Mouse (Mus musculus): ENCODE data around the gene Zmiz1. TPM values are rescaled to one million over a fixed set of nuclear protein-coding genes. Genes with fewer than 3 reads are reported as not detected.

The Zmiz1 gene
- polyA plus RNA-seq, 1 experiment from 2014 or later: 4.3 TPM

DNA sequence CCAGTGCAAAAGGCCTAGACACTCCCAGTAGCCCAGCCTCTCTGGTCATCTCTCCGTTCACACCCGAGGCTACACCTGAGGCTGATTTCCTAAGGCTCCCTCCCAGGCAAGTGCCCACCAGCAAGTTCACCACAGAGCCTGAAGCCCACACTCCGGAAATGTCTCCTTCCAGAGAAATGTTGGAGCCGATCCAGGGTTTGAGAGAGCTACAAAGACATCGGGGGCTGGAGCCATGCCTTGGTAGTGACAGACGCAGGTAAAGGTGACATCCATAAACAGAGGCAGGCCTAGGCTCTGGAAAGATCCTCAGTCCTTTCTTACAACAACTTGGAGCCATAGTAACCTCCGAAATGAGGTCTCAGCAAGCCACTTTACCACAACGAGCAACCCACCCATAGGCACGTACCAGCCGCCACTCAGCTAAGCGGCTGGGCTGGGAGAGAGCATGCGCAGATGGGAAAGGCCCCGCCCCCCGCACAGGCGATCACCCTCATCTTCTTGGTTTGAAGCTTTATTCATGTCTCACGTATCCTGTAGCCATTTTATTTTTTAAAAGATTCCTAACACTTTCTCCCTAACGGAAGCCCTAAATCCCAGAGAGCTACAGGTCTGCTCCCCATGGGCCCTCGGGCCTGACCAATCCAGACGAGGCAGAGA is 206.5 kb downstream of the Zmiz1 start:
- ATAC-seq (no peak), DNase-seq (no peak)
- Histone ChIP-seq H3K27me3 (ENCODE audit: insufficient read depth, low read length) (no peaks in the 10 kb centered on the region), H3K27ac (ENCODE audit: low read depth) (no peak overlapping the region), H3K4me2 (ENCODE audit: low read depth, low read length) (no peak overlapping the region), H3K9ac (replicated peaks) (no peak overlapping the region), H3K4me3 (ENCODE audit: low read depth, low read length) (no peak overlapping the region), H3K4me1 (ENCODE audit: insufficient read depth) (peaks cover 4% of the 10 kb centered on the region; the same call in 1 of the 2 replicates), H3K9me3 (ENCODE audit: low read length) (no peaks in the 10 kb centered on the region), H3K36me3 (replicated peaks; ENCODE audit: insufficient read depth, low read length) (peaks cover 44% of the 10 kb centered on the region)
- TF ChIP-seq EP300 (IDR thresholded peaks at IDR 0.05; ENCODE audit: low read depth) (no peak), CTCF (IDR thresholded peaks at IDR 0.05; ENCODE audit: low read depth) (no peak)
- 85% methylated on average over 19 of the region's 19 CpGs for WGBS (ENCODE audit: insufficient replicate concordance)

DNA sequence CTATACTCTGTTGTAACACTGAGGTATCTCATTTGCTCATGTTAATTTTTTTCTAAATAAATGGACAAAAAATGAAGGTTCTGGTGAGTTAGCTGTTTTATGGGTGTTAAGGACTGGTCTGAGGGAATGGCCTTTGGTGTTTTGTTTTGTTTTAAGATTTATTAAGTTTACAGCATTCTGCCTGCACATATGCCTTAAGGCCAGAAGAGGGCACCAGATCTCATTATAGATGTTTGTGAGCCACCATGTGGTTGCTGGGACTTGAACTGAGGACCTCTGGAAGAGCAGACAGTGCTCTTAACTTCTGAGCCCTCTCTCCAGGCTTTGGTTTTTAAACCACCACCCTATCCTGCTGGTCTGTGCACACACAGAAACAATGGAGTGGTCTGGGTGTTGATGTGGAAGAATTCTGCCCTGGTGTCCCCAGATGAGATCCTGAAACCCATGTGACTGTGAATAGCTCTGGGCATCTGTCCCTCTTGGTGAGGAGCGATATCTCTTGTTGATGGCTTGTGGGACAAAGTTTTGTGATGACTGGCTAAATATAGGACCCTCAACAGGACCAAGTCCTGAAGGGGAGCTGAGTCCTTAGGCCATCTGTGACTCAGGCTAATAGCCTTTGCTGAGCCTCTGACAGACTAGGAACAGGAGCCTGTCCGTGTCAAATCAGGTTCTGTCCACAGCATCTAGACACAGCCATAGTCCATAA is 207.8 kb downstream of the Zmiz1 start:
- DNase-seq (no peak), ATAC-seq (no peak; the same call in 1 of the 2 replicates)
- H3K4me2 ChIP-seq (ENCODE audit: low read depth, low read length): no peak overlapping the region
- H3K4me1 ChIP-seq (ENCODE audit: insufficient read depth): peaks cover 4% of the 10 kb centered on the region; the same call in 1 of the 2 replicates
- 79% methylated on average over 2 of the region's 2 CpGs for WGBS (ENCODE audit: insufficient replicate concordance)
- H3K9me3 ChIP-seq (ENCODE audit: low read length): no peaks in the 10 kb centered on the region
- H3K4me3 ChIP-seq (ENCODE audit: low read depth, low read length): no peak overlapping the region
- no peak overlapping the region for H3K27ac ChIP-seq (ENCODE audit: low read depth)
- TF ChIP-seq CTCF (IDR thresholded peaks at IDR 0.05; ENCODE audit: low read depth) (peak; percentile 65), EP300 (IDR thresholded peaks at IDR 0.05; ENCODE audit: low read depth) (no peak)
- no peaks in the 10 kb centered on the region for H3K27me3 ChIP-seq (ENCODE audit: insufficient read depth, low read length)
- H3K36me3 ChIP-seq (replicated peaks; ENCODE audit: insufficient read depth, low read length): peaks cover 33% of the 10 kb centered on the region
- H3K9ac ChIP-seq (replicated peaks): no peak overlapping the region

DNA sequence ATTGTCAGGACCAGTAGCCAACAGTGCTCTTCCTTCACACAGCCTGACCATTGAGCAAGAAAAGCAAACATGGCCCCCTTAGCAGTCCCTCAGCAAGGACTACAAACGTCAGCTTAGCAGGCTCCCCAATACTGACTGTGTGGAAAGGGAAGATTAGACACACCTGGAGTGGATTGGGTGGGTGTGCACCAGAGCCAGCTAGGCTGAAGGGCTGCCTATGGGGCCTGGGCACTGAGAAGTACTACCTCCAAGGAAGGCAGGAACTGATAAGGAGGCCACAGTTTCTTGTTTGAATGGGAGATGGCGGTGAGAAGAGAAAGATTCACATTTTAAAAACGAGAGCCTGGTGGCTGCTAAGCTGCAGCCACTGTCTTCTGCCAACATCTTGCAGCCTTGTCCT is 208.6 kb downstream of the Zmiz1 start:
- Histone ChIP-seq H3K36me3 (replicated peaks; ENCODE audit: insufficient read depth, low read length) (peaks cover 27% of the 10 kb centered on the region), H3K9me3 (ENCODE audit: low read length) (no peaks in the 10 kb centered on the region), H3K4me1 (ENCODE audit: insufficient read depth) (peaks cover 4% of the 10 kb centered on the region; the same call in 1 of the 2 replicates), H3K4me2 (ENCODE audit: low read depth, low read length) (no peak overlapping the region), H3K9ac (replicated peaks) (no peak overlapping the region), H3K27me3 (ENCODE audit: insufficient read depth, low read length) (no peaks in the 10 kb centered on the region), H3K27ac (ENCODE audit: low read depth) (no peak overlapping the region), H3K4me3 (ENCODE audit: low read depth, low read length) (no peak overlapping the region)
- TF ChIP-seq EP300 (IDR thresholded peaks at IDR 0.05; ENCODE audit: low read depth): no peak
- no peak for TF ChIP-seq CTCF (IDR thresholded peaks at IDR 0.05; ENCODE audit: low read depth)
- WGBS (ENCODE audit: insufficient replicate concordance): 30% methylated on average over 3 of the region's 3 CpGs
- DNase-seq (no peak), ATAC-seq (peak; percentile 73)

DNA sequence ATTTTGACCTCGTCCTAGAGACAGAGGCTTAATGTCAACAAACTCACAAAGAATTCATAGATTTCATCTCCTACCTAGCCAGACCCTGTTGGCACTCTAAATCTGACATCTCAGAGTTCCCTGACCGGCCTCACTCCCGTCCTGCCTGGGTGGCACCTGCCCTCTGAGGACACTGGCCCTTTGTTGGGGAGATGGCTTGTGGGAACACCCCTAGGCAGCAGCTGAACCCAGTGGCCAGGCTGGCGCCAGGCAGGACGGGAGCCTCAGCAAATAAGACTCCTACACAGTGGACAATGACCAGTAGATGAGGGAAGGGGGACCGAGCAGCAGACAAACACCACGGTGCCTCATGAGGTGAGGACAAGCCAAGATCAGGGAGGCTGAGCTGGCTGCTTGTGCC is 220.6 kb downstream of the Zmiz1 start:
- peak; percentile 36; the same call in 1 of the 2 replicates for ATAC-seq

DNA sequence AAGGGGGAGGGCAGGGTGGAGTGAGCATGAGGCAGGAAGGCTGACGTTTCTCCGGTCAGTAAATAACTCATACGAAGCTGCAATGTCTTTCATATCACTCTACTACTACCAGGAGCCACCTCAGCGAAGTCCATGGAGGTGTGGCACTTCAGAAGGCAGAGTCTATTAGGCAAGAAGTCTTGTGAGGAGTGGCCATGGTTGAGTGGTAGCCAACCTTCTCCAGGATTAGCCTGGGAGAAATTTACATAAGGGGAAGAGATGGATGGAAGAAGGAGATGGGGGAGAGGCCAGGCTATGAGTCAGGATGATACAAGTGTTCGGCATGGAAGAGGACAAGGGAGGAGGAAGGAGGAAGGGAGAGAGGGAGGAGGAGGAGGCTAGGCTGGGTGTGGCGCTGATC is 223.0 kb downstream of the Zmiz1 start:
- ATAC-seq: no peak
- no peak overlapping the region for H3K27ac ChIP-seq (ENCODE audit: low read depth)
- WGBS (ENCODE audit: insufficient replicate concordance): 63% methylated on average over 6 of the region's 6 CpGs

More for the DNA sequence above, 220.6 kb downstream of the Zmiz1 start:
- H3K36me3 ChIP-seq (replicated peaks; ENCODE audit: insufficient read depth, low read length): no peaks in the 10 kb centered on the region
- H3K4me2 ChIP-seq (ENCODE audit: low read depth, low read length): no peak overlapping the region
- H3K4me3 ChIP-seq (ENCODE audit: low read depth, low read length): no peak overlapping the region
- TF ChIP-seq EP300 (IDR thresholded peaks at IDR 0.05; ENCODE audit: low read depth) (no peak), CTCF (IDR thresholded peaks at IDR 0.05; ENCODE audit: low read depth) (no peak)
- H3K9ac ChIP-seq (replicated peaks): no peak overlapping the region
- WGBS (ENCODE audit: insufficient replicate concordance): 47% methylated on average over 7 of the region's 7 CpGs
- DNase-seq: no peak
- H3K27ac ChIP-seq (ENCODE audit: low read depth): no peak overlapping the region
- no peaks in the 10 kb centered on the region for H3K9me3 ChIP-seq (ENCODE audit: low read length)
- H3K4me1 ChIP-seq (ENCODE audit: insufficient read depth): no peaks in the 10 kb centered on the region
- no peaks in the 10 kb centered on the region for H3K27me3 ChIP-seq (ENCODE audit: insufficient read depth, low read length)

DNA sequence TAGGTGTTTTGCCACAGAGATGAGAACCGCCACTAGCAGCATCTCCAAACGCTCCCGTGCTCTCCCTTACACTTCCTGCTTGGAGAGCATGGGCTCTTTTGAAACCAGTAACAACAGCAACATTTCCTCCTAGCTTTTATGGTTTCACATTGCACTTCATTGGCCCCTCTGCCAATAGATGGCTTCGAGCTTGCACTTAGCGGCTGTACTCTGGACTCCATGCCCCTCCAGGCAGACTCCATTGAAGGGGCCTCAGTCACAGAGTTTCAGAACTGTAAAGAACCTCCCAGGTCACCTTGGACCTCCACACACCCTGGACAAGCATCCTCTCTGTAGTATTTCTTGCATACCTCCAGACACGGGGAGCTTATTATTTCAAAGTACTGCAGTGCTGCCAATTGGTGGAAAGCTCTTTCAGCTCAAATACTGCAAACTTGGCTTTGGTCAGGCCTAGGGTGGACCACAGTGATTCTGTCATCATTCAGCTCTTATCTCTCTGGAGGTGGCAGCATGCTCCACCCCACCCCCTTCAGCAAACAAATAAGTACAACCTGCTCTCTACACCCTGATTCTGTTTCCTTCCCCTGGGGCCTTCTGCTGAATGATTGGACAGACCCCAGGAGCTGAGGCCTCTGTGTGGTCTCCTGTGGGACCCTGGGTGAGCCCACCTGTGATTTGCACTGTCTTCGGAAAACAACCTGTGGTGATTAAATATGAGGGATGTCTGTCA is 227.4 kb downstream of the Zmiz1 start:
- no peak overlapping the region for H3K4me3 ChIP-seq (ENCODE audit: low read depth, low read length)
- WGBS (ENCODE audit: insufficient replicate concordance): 53% methylated on average over 7 of the region's 7 CpGs
- no peak for DNase-seq
- peaks cover 15% of the 10 kb centered on the region for H3K4me1 ChIP-seq (ENCODE audit: insufficient read depth)
- H3K4me2 ChIP-seq (ENCODE audit: low read depth, low read length): no peak overlapping the region
- no peaks in the 10 kb centered on the region for H3K36me3 ChIP-seq (replicated peaks; ENCODE audit: insufficient read depth, low read length)
- peak overlapping the region; percentile 64; the same call in 1 of the 2 replicates for H3K27ac ChIP-seq (ENCODE audit: low read depth)
- H3K9ac ChIP-seq (replicated peaks): no peak overlapping the region
- TF ChIP-seq EP300 (IDR thresholded peaks at IDR 0.05; ENCODE audit: low read depth) (no peak; the same call in 1 of the 2 replicates), CTCF (IDR thresholded peaks at IDR 0.05; ENCODE audit: low read depth) (no peak)
- H3K27me3 ChIP-seq (ENCODE audit: insufficient read depth, low read length): no peaks in the 10 kb centered on the region; the same call in 1 of the 2 replicates
- peak; percentile 97 for ATAC-seq
- no peaks in the 10 kb centered on the region for H3K9me3 ChIP-seq (ENCODE audit: low read length)

More for the DNA sequence above, 223.0 kb downstream of the Zmiz1 start:
- no peak for DNase-seq
- TF ChIP-seq EP300 (IDR thresholded peaks at IDR 0.05; ENCODE audit: low read depth): no peak
- no peak for TF ChIP-seq CTCF (IDR thresholded peaks at IDR 0.05; ENCODE audit: low read depth)
- H3K4me1 ChIP-seq (ENCODE audit: insufficient read depth): peaks cover 11% of the 10 kb centered on the region
- H3K27me3 ChIP-seq (ENCODE audit: insufficient read depth, low read length): no peaks in the 10 kb centered on the region
- no peaks in the 10 kb centered on the region for H3K36me3 ChIP-seq (replicated peaks; ENCODE audit: insufficient read depth, low read length)
- H3K4me2 ChIP-seq (ENCODE audit: low read depth, low read length): no peak overlapping the region
- H3K9me3 ChIP-seq (ENCODE audit: low read length): no peaks in the 10 kb centered on the region
- H3K4me3 ChIP-seq (ENCODE audit: low read depth, low read length): no peak overlapping the region
- H3K9ac ChIP-seq (replicated peaks): no peak overlapping the region
